Mouse (Mus musculus) spleen, adult 2 months (tissue): Measurements from ENCODE around the gene Rdh9.

Experiments used
- CTCF ChIP-seq: fragments of 200-500 bp; IDR thresholded peaks from 2 replicates; pipeline ENCODE4 v1.5.1; 2011; ENCODE audit warnings: mild to moderate bottlenecking, inconsistent platforms; ENCODE audit not compliant: insufficient read depth, insufficient read length, insufficient replicate concordance; ENCODE audit errors: extremely low read depth
- POLR2A ChIP-seq: fragments of 200-500 bp; IDR thresholded peaks from 2 replicates; pipeline ENCODE4 v1.6.1; 2011; ENCODE audit warnings: low read depth, low read length, inconsistent platforms

DNA sequence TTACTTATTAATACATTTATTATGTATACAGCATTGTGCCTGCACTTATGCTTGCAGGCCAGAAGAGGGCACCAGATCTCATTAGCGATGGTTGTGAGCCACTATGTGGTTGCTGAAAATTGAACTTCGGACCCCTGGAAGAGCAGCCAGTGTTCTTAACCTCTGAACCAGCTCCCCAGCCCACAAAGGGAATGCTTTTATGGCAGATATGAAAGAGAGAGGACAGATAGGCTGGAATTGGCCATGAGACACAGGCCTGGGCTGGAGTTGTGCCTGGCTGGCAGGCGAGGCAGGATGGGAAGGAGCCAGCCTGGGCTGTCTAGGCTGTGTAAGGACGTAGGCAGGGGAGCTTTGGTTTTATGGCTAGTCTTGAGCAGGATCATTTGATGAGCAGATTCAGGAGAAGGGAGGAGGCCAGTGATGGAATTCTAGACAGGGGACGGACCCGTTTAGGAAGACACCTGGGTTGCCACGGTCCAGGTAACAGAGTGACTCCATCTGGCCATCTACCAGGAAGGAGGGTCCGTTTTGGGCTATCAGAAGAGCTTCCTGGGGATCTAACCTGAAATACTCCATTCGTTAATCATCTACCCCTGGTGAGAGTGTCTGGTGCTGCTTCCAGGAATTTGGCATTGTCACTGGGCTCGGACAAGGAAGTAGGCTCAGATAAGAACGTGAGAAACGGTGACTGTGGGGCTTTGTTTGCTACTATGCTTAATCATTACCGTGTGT lies 37.9 kb upstream of the Rdh9 start:
- TF ChIP-seq POLR2A (no peak), CTCF (peak; percentile 29; the same call in 1 of the 2 replicates)
